Mouse (Mus musculus) left cerebral cortex, adult 2 months (tissue): Measurements from ENCODE around the gene Mtx1. TPM values are rescaled to one million over a fixed set of nuclear protein-coding genes. Genes with fewer than 3 reads are reported as not detected.

Source experiments
- DNase-seq, 2 experiments: peaks; one replicate each; pipeline ENCODE4 v3.0.0; 2021 to 2022; ENCODE audit warnings: low spot score in 2 of 2, mixed read lengths in 1 of 2; ENCODE audit errors: extremely low spot score in 1 of 2
- H3K27ac ChIP-seq: fragments of 200-600 bp; 2 replicates; pipeline ENCODE4 v1.8.1; 2022
- H3K4me3 ChIP-seq: fragments of 200-600 bp; 2 replicates; pipeline ENCODE4 v1.8.1; 2022
- CTCF ChIP-seq: fragments of 200-600 bp; IDR thresholded peaks from 2 replicates; pipeline ENCODE4 v1.8.1; 2022; ENCODE audit warnings: antibody characterized with exemption, mild to moderate bottlenecking, moderate library complexity
- intact Hi-C: fragments of 180-260 bp; cut with DNase I; formaldehyde crosslinking; loops from one replicate; pipeline ENCODE4 v1.15.1; 2025
- total RNA-seq, 2 experiments: library from RNA; stranded (reverse); gene quantifications; 2 replicates each; pipeline ENCODE4 v1.2.3; 2021

Mtx1 gene
- total RNA-seq, 2 experiments from 2014 or later: 96.2 to 99.9 TPM

GRCm38 (mm10) chr3:89209731-89210130, 17.2 kb downstream of the Mtx1 start:
- intact Hi-C loops: no loop called here
- no peak for TF ChIP-seq CTCF
- H3K4me3 ChIP-seq: no peak overlapping the region
- DNase-seq: no peak
- H3K27ac ChIP-seq: no peak overlapping the region

GRCm38 (mm10) chr3:89208736-89209135, 18.2 kb downstream of the Mtx1 start:
- DNase-seq: no peak
- TF ChIP-seq CTCF: no peak
- intact Hi-C loops: no loop called here
- Histone ChIP-seq H3K4me3 (no peak overlapping the region), H3K27ac (no peak overlapping the region)

GRCm38 (mm10) chr3:89208075-89208657, 18.7 kb downstream of the Mtx1 start:
- intact Hi-C loops: no loop called here
- TF ChIP-seq CTCF: no peak
- no peak overlapping the region for H3K4me3 ChIP-seq
- no peak overlapping the region for H3K27ac ChIP-seq
- no peak for DNase-seq

GRCm38 (mm10) chr3:89206695-89207094, 20.2 kb downstream of the Mtx1 start:
- no peak overlapping the region for H3K27ac ChIP-seq
- no peak for TF ChIP-seq CTCF
- intact Hi-C loops: no loop called here
- no peak for DNase-seq
- H3K4me3 ChIP-seq: no peak overlapping the region

GRCm38 (mm10) chr3:89206079-89206478, 20.8 kb downstream of the Mtx1 start:
- intact Hi-C loops: no loop called here
- no peak overlapping the region for H3K4me3 ChIP-seq
- no peak overlapping the region for H3K27ac ChIP-seq
- DNase-seq: no peak
- TF ChIP-seq CTCF: no peak

GRCm38 (mm10) chr3:89203142-89203514, 23.8 kb downstream of the Mtx1 start:
- peak overlapping the region; percentile 69 for H3K4me3 ChIP-seq
- intact Hi-C loops: no loop called here
- TF ChIP-seq CTCF: no peak
- H3K27ac ChIP-seq: peak overlapping the region; percentile 83
- DNase-seq: no peak

- DNase-seq: peak; percentile 84 to 85
- no peak for TF ChIP-seq CTCF
- H3K4me3 ChIP-seq: peak within 1 kb of the TSS; percentile 69
- H3K27ac ChIP-seq: peak within 1 kb of the TSS; percentile 83
- intact Hi-C loops: loop anchor here (1.0 kb wide), 1 partner anchor 11 kb away; no protein-coding TSS in a partner anchor
Measured at GRCm38 (mm10) chr3:89202253-89203141, 24.4 kb downstream of the Mtx1 start, which contains the start of gene Gba. Gene Gba (plus strand): TSS chr3:89202928.

- DNase-seq: no peak
- no peak for TF ChIP-seq CTCF
- intact Hi-C loops: no loop called here
Measured at GRCm38 (mm10) chr3:89199839-89200238, 27.0 kb downstream of the Mtx1 start.

GRCm38 (mm10) chr3:89195979-89196877, 30.7 kb downstream of the Mtx1 start:
- TF ChIP-seq CTCF: peak; percentile 51
- peak overlapping the region; percentile 91 for H3K27ac ChIP-seq
- intact Hi-C loops: loop anchor here (1.0 to 2.0 kb wide), 2 partner anchors 19 to 49 kb away; partner anchors contain the start of genes Krtcap2 and Thbs3
- DNase-seq: peak; percentile 75 to 84
- H3K4me3 ChIP-seq: peak overlapping the region; percentile 51

More at GRCm38 (mm10) chr3:89199839-89200238, 27.0 kb downstream of the Mtx1 start:
- Histone ChIP-seq H3K27ac (no peak overlapping the region), H3K4me3 (no peak overlapping the region)

- Histone ChIP-seq H3K4me3 (no peak overlapping the region), H3K27ac (no peak overlapping the region)
- TF ChIP-seq CTCF: peak; percentile 35
- no peak for DNase-seq
- intact Hi-C loops: no loop called here
Measured at GRCm38 (mm10) chr3:89193853-89194252, 33.0 kb downstream of the Mtx1 start.

- H3K27ac ChIP-seq: no peak overlapping the region
- DNase-seq: no peak
- intact Hi-C loops: no loop called here
- no peak overlapping the region for H3K4me3 ChIP-seq
- no peak; the same call in 1 of the 2 replicates for TF ChIP-seq CTCF
Measured at GRCm38 (mm10) chr3:89193351-89193750, 33.5 kb downstream of the Mtx1 start.
